Mouse (Mus musculus) lung, postnatal 25 days (tissue): ENCODE data around the gene Crygs.
"Not testable (repeated sequence)": the region's sequence is repeated elsewhere in the genome, so short reads cannot be mapped to it uniquely, and the experiment has no call there.

Experiments used
- DNase-seq: peaks from one replicate; pipeline ENCODE4 v3.0.0; 2022; ENCODE audit warnings: low spot score

Crygs gene

GRCm38 (mm10) chr16:22789908-22790367, 21.4 kb downstream of the Crygs start:
- no peak for DNase-seq

DNA sequence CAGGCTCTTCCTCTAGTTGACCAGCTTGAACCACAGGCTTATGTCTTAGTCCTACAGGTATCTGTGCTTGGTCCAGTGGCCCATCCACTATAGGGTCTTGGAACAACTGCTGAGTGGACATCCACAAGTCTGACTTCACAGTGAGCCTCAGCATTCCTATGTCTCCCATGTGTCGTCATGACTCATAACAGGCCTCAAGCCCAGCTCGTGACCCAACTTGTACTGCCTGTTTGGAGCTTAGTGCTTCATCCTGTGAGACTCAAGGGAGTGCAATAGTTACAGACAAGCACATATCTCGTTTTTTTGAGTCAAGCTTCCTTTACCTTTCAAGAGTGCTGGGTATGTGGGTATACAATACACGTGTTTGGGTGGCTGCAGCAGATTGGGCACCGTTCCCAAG, 28.7 kb downstream of the Crygs start:
- DNase-seq: no peak

DNA sequence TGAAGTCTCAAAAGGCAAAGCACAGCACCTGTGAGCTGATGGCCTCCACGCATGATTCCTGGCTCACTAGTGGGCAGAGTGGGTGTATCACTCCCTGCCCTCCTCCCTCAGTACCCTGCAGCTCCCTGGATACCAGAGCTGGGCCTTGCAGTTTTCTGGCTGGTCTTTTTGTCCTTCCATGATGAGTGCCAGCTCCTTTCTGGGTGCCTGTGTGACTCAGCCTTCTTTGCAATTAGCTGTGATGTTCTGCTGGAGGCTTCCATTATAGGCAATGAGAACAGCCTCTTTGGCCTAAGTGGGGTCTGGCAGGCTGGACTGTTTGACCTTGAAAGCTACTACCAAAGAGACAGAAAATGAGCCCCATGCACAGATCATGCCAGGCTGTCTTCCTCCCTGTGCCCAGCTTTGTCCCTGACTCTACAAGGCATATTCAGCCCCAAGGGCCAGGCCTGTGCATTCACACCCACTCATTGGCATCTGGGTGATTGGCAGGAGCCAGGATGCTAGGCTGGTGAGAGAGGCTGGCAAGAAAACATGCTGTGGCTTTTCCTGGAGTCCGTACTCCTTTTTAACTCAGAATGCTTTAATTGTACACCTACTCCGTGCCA, 32.0 kb downstream of the Crygs start:
- no peak for DNase-seq

DNA sequence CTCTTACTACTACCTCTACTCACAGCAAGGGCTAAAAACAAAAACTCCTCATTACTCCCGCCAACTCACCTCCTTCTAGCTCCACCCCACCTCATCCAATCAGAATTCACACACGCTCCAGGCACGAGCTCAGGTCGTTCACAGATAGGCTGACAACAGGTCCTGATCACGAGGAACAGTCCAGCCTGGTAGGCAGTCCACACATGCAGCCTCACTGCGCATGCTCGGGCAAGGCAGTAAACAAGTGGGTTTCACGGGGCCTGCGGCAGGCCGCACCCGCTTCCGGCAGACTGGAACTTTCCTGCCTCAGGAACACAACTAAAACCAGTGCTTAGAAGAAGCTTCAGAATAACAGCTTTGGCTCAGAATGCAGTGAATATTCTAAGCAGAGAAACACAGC, 33.1 kb downstream of the Crygs start:
- not testable (repeated sequence) for DNase-seq

- no peak for DNase-seq
These were observed 35.8 kb downstream of the Crygs start for GRCm38 (mm10) chr16:22775471-22775985.

GRCm38 (mm10) chr16:22768661-22769060, 42.7 kb downstream of the Crygs start:
- DNase-seq: no peak

GRCm38 (mm10) chr16:22767405-22767804, 44.0 kb downstream of the Crygs start:
- no peak for DNase-seq

- DNase-seq: peak; percentile 6
These were observed 44.6 kb downstream of the Crygs start for GRCm38 (mm10) chr16:22766738-22767211.

GRCm38 (mm10) chr16:22765531-22765930, 45.8 kb downstream of the Crygs start:
- no peak for DNase-seq
